ENCODE assay signal across 8 mouse cellular contexts in genomic region chr1:97619621-97620320, GRCm38 (mm10).
"Had no signal": no experiment of that assay in that cellular context is flagged by ENCODE, and none has a peak within 500 bp of the region (broad histone marks: within the 10 kb centered on the region; RNA-seq: fewer than 3 reads in every experiment).

No protein-coding gene starts in this region.

- DNase-seq: kidney, adult 9 months; kidney, postnatal 4 days; lung, postnatal 36 days; right cerebral cortex, adult 18-20 months; right cerebral cortex, postnatal 25 days; thymus, postnatal 36 days had no signal

- ATAC-seq: intestine, postnatal 0 days; midbrain, embryonic 13.5 days had no signal
